11 mouse cellular contexts compared by ENCODE assay signal in genomic region chr17:29188989-29189388, GRCm38 (mm10). TPM values are rescaled to one million over a fixed set of nuclear protein-coding genes. Genes with fewer than 3 reads are reported as not detected.
DNase-seq lines count a peak whose midpoint lies in the region; ATAC-seq lines count a peak whose summit lies in the region.
"Had no signal": no experiment of that assay in that cellular context is flagged by ENCODE, and none has a peak within 500 bp of the region (broad histone marks: within the 10 kb centered on the region; RNA-seq: fewer than 3 reads in every experiment).

No protein-coding gene starts in this region.

- peak; percentile 54 for ATAC-seq in kidney, embryonic 14.5 days (ENCODE audit: low FRiP score, low TSS enrichment)
- peak; percentile 35; the same call in 1 of the 2 replicates for ATAC-seq in intestine, embryonic 16.5 days
- peak; percentile 47 for ATAC-seq in neural tube, embryonic 14.5 days (ENCODE audit: low read depth)

- no peaks in the 10 kb centered on the region for H3K36me3 ChIP-seq in kidney, embryonic 14.5 days (ENCODE audit: control insufficient read depth, insufficient read depth, low read length)
- H3K36me3 ChIP-seq in intestine, embryonic 16.5 days (ENCODE audit: control insufficient read depth, insufficient read depth, low read length): no peaks in the 10 kb centered on the region
- H3K36me3 ChIP-seq in neural tube, embryonic 14.5 days (ENCODE audit: control insufficient read depth, insufficient read depth, low read length): no peaks in the 10 kb centered on the region

- H3K4me3 ChIP-seq in kidney, embryonic 14.5 days (ENCODE audit: low read length): peak overlapping the region; percentile 17; the same call in 1 of the 2 replicates
- no peak overlapping the region for H3K4me3 ChIP-seq in intestine, embryonic 16.5 days (ENCODE audit: low read length)
- no peak overlapping the region for H3K4me3 ChIP-seq in neural tube, embryonic 14.5 days (ENCODE audit: low read depth, low read length)
- H3K4me3 ChIP-seq: layer of hippocampus, adult 2 months had no signal

- no peaks in the 10 kb centered on the region for H3K27me3 ChIP-seq in kidney, embryonic 14.5 days (ENCODE audit: control insufficient read depth, insufficient read depth, low read length)
- no peaks in the 10 kb centered on the region; the same call in 1 of the 2 replicates for H3K27me3 ChIP-seq in intestine, embryonic 16.5 days (replicated peaks; ENCODE audit: control insufficient read depth, insufficient read depth, low read length)
- no peaks in the 10 kb centered on the region for H3K27me3 ChIP-seq in neural tube, embryonic 14.5 days (ENCODE audit: control insufficient read depth, insufficient read depth, low read length)

- H3K9ac ChIP-seq in kidney, embryonic 14.5 days (ENCODE audit: low read depth, low read length): peak overlapping the region; percentile 29
- no peak overlapping the region for H3K9ac ChIP-seq in intestine, embryonic 16.5 days (ENCODE audit: low read depth, low read length)
- no peak overlapping the region for H3K9ac ChIP-seq in neural tube, embryonic 14.5 days (replicated peaks; ENCODE audit: low read depth, low read length)

- 9% methylated on average over 12 of the region's 12 CpGs for whole genome bisulfite sequencing in kidney, embryonic 14.5 days
- 15% methylated on average over 7 of the region's 12 CpGs for WGBS in intestine, embryonic 16.5 days
- 9% methylated on average over 12 of the region's 12 CpGs for WGBS in neural tube, embryonic 14.5 days

- DNase-seq in kidney, postnatal 14 days: no peak
- DNase-seq in embryo, embryonic 11 days: peak; percentile 83
- DNase-seq in frontal cortex, postnatal 14 days (ENCODE audit: low spot score in 2 of 2): no peak
- no peak for DNase-seq in right cerebral cortex, postnatal 36 days (ENCODE audit: low spot score in 2 of 2)
- DNase-seq in urinary bladder, adult 18-20 months (ENCODE audit: low spot score in 2 of 2): no peak
- DNase-seq: cerebellum, adult 9-11 months; thymus, postnatal 36 days had no signal

- H3K4me2 ChIP-seq in kidney, embryonic 14.5 days (replicated peaks; ENCODE audit: low read depth, low read length): peak overlapping the region; percentile 37
- no peak overlapping the region for H3K4me2 ChIP-seq in intestine, embryonic 16.5 days (ENCODE audit: low read depth, low read length)
- 0 out of 2 replicates have a peak overlapping the region, but pooled peaks have one; percentile 6 for H3K4me2 ChIP-seq in neural tube, embryonic 14.5 days (ENCODE audit: low read depth, low read length)

- no peak overlapping the region for H3K27ac ChIP-seq in kidney, embryonic 14.5 days (ENCODE audit: low read depth, low read length)
- no peak overlapping the region for H3K27ac ChIP-seq in intestine, embryonic 16.5 days (ENCODE audit: low read length)
- H3K27ac ChIP-seq in neural tube, embryonic 14.5 days (ENCODE audit: low read depth, low read length): no peak overlapping the region
- H3K27ac ChIP-seq: layer of hippocampus, adult 2 months had no signal

- no peaks in the 10 kb centered on the region for H3K9me3 ChIP-seq in kidney, embryonic 14.5 days (ENCODE audit: control insufficient read depth, low read length)
- no peaks in the 10 kb centered on the region for H3K9me3 ChIP-seq in intestine, embryonic 16.5 days (ENCODE audit: control insufficient read depth, low read length)
- no peaks in the 10 kb centered on the region for H3K9me3 ChIP-seq in neural tube, embryonic 14.5 days (ENCODE audit: control insufficient read depth, low read length)

- peaks cover 32% of the 10 kb centered on the region for H3K4me1 ChIP-seq in kidney, embryonic 14.5 days (ENCODE audit: control insufficient read depth, insufficient read depth, low read length)
- peaks cover 5% of the 10 kb centered on the region; the same call in 1 of the 2 replicates for H3K4me1 ChIP-seq in intestine, embryonic 16.5 days (ENCODE audit: control insufficient read depth, insufficient read depth, low read length)
- H3K4me1 ChIP-seq in neural tube, embryonic 14.5 days (ENCODE audit: control insufficient read depth, insufficient read depth, low read length): 0 out of 2 replicates have a peak, but pooled peaks cover 6% of the 10 kb centered on the region

RNA-seq across cellular contexts. Expression of gene Cpne5, which starts 49.0 kb away (rescaled TPM):
- 11.3 and 12.3 TPM in 2 replicates for polyA plus RNA-seq in kidney, embryonic 14.5 days (2014; fragmentation: Nextera tagmentation; extraction: Ambion mirVana)
- 5.3 and 5.9 TPM in 2 replicates for polyA plus RNA-seq in intestine, embryonic 16.5 days (2015; fragmentation: Nextera tagmentation; extraction: Ambion mirVana)
- 38.7 and 64.1 TPM in 2 replicates for polyA plus RNA-seq in neural tube, embryonic 14.5 days (2014; fragmentation: Nextera tagmentation; extraction: Ambion mirVana)
